21 mouse cellular contexts compared by ENCODE assay signal in the genomic region with DNA sequence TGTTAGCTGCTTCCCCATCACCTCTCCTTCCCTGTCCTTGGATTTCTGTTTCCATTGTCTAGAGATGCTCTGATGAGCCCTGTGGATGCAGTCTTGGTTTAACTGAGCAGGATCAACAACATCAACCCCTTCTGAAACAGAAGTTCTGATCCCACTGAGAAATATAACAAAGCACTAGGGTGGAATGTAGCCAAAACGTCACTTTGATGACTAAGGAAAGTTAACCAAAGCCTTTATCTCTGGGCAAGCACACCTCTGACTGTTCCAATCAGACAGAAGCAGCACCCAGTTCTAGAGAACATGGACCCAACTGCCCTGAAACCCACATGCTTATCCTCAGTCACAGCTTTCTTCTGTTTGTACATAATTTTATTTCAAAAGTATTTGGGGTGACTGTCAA.
A peak's percentile ranks its signal among the peaks of the same experiment; 100 is the strongest.
DNase-seq lines count a peak whose midpoint lies in the region; ATAC-seq and TF ChIP-seq lines count a peak whose summit lies in the region.
"Had no signal": no experiment of that assay in that cellular context is flagged by ENCODE, and none has a peak within 500 bp of the region (broad histone marks: within the 10 kb centered on the region; RNA-seq: fewer than 3 reads in every experiment).

No protein-coding gene starts in this region.

- TF ChIP-seq CTCF in liver, postnatal 0 days (IDR thresholded peaks at IDR 0.05; ENCODE audit: low read depth): no peak

- H3K4me2 ChIP-seq in liver, postnatal 0 days (ENCODE audit: low read depth, low read length): peak overlapping the region; percentile 31
- H3K4me2 ChIP-seq: hindbrain, embryonic 13.5 days; kidney, embryonic 15.5 days; midbrain, embryonic 11.5 days; neural tube, embryonic 12.5 days had no signal

- H3K36me3 ChIP-seq in liver, postnatal 0 days (replicated peaks; ENCODE audit: insufficient read depth, low read length): no peaks in the 10 kb centered on the region
- H3K36me3 ChIP-seq: G1E; heart, embryonic 10.5 days; hindbrain, embryonic 13.5 days; kidney, embryonic 15.5 days; neural tube, embryonic 12.5 days had no signal

- peak; percentile 60 to 73 for ATAC-seq in hematopoietic stem cell, adult 5-6 weeks (replicated peaks in 1 of 2; ENCODE audit: insufficient read depth in 1 of 2, low FRiP score in 2 of 2, low TSS enrichment in 1 of 2, low read depth in 1 of 2, poor library complexity in 2 of 2, severe bottlenecking in 2 of 2)
- ATAC-seq in liver, postnatal 0 days: peak; percentile 99
- ATAC-seq: CD4-positive, CD25-positive, alpha-beta regulatory T cell, adult 4 months had no signal

- H3K4me1 ChIP-seq in liver, postnatal 0 days (ENCODE audit: insufficient read depth): peaks cover 25% of the 10 kb centered on the region
- H3K4me1 ChIP-seq: heart, embryonic 10.5 days; hindbrain, embryonic 13.5 days; kidney, embryonic 15.5 days had no signal

- peak; percentile 91 for DNase-seq in MEL-GATA-1-ER (ENCODE audit: extremely low read depth, low read depth)
- DNase-seq in c-Kit-negative CD71-positive TER-119-positive erythroid progenitor cells, embryonic 14.5 days (ENCODE audit: low read depth, low spot score): peak; percentile 39
- DNase-seq in liver, postnatal 0 days: peak; percentile 15
- DNase-seq in heart, adult 11 months: no peak
- DNase-seq in frontal cortex, postnatal 25 days (ENCODE audit: low spot score in 2 of 2): no peak
- no peak for DNase-seq in urinary bladder, adult 2 months (ENCODE audit: low spot score)
- no peak for DNase-seq in frontal cortex, postnatal 14 days (ENCODE audit: low spot score in 2 of 2)
- DNase-seq: adrenal gland, postnatal 10 days; cerebellum, postnatal 25 days; gastrocnemius, postnatal 36 days; heart, postnatal 10 days; right cerebral cortex, postnatal 14 days; thymus, postnatal 36 days had no signal

- H3K27me3 ChIP-seq in liver, postnatal 0 days (ENCODE audit: insufficient read depth, low read length): no peaks in the 10 kb centered on the region
- H3K27me3 ChIP-seq: hindbrain, embryonic 13.5 days; kidney, embryonic 15.5 days; neural tube, embryonic 12.5 days had no signal

- peak overlapping the region; percentile 36; the same call in 1 of the 2 replicates for H3K9ac ChIP-seq in liver, postnatal 0 days (replicated peaks)
- H3K9ac ChIP-seq: hindbrain, embryonic 13.5 days; kidney, embryonic 15.5 days; neural tube, embryonic 12.5 days had no signal

- H3K9me3 ChIP-seq in liver, postnatal 0 days (ENCODE audit: low read length): no peaks in the 10 kb centered on the region
- H3K9me3 ChIP-seq: heart, embryonic 10.5 days; hindbrain, embryonic 13.5 days; kidney, embryonic 15.5 days; neural tube, embryonic 12.5 days had no signal

- WGBS in liver, postnatal 0 days (ENCODE audit: insufficient replicate concordance): 40% methylated on average over 1 of the region's 1 CpGs

- peak; percentile 100 for TF ChIP-seq EP300 in liver, postnatal 0 days (IDR thresholded peaks at IDR 0.05; ENCODE audit: low read depth)

- H3K27ac ChIP-seq in liver, postnatal 0 days (ENCODE audit: low read depth): peak overlapping the region; percentile 85
- H3K27ac ChIP-seq: heart, embryonic 10.5 days; hindbrain, embryonic 13.5 days; kidney, embryonic 15.5 days; neural tube, embryonic 12.5 days had no signal

- no peak overlapping the region for H3K4me3 ChIP-seq in liver, postnatal 0 days (ENCODE audit: low read depth, low read length)
- H3K4me3 ChIP-seq: heart, embryonic 10.5 days; hindbrain, embryonic 13.5 days; kidney, embryonic 15.5 days; neural tube, embryonic 12.5 days had no signal

Comparison
In these comparisons a context has a peak if more than half of its experiments do, and no peak if none do; other contexts are left out.
1. DNase-seq: peak in MEL-GATA-1-ER (single experiment), c-Kit-negative CD71-positive TER-119-positive erythroid progenitor cells, embryonic 14.5 days (single experiment) and liver, postnatal 0 days (single experiment); none in heart, adult 11 months (single experiment), frontal cortex, postnatal 25 days (0 of 2), urinary bladder, adult 2 months (single experiment) and frontal cortex, postnatal 14 days (0 of 2).